Mouse (Mus musculus): ENCODE results near the gene Nfix.
"Not testable (repeated sequence)": the region's sequence is repeated elsewhere in the genome, so short reads cannot be mapped to it uniquely, and the experiment has no call there.

Nfix gene

DNA sequence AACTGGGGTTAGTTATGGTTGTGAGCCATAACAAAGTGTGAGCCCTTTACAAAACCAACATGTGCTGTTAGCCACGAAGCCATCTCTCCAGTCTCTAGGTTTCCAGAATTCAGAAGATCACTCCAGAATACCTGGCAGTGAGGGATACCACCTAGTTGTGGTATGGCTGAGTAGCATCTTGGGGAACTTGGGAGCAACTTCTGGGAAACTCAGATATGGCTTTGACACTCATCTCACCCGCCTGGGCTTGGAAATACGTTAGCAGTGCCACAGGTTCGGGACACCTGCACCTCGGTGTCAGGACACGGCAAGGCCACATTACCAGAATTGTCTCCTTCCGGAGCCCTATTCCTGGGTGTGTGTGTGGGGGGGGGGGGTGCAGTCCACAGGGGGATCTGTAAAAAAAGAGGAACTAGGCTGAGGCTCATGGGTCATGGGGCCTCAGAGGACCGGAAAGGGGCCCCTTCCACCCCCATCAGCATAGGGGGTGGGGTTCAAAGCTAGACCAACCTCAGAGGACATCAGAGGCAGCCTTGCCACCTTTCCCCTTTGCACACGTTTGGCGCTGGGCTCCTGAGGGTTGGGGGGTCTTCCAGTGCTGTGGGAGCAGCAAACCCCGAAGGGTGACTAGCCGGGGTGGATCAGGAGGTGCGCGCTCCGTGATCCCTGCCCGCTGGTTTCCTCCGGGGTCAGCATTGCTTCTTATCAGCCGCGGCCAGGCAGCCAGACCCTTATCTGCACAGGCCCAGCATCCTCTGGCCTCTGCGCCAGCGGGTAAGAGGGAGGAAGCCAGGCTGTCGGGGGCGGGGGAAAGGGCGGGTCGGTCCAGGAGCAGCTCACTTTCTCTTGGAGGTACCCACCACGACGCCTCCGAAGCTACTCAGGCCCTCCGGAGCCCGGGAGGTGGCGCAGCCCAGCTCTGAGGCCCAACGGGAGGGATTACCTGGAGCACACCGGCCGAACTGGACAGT, 98.9 kb downstream of the Nfix start, which contains the start of gene Lyl1:
Lyl1 (plus strand) TSS at position 517 of the 971 bp plus-strand sequence.
- no peak for DNase-seq (ENCODE audit: low read depth, low spot score)

DNA sequence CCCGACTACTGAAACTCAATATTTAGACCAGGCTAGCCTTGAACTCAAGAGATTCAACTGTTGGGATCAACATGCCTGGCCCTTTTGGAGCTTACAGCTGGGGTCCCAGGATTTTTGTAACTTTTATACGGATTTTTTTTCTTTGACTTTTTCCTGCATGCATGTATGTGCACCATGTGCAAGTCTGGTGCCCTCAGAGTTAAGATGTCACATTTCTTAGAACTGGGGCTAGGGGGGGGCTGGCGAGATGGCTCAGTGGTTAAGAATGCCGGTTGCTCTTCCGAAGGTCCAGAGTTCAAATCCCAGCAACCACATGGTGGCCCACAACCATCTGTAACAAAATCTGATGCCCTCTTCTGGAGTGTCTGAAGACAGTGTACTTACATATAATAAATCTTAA, 99.6 kb downstream of the Nfix start:
- DNase-seq (ENCODE audit: low read depth, low spot score): no peak

DNA sequence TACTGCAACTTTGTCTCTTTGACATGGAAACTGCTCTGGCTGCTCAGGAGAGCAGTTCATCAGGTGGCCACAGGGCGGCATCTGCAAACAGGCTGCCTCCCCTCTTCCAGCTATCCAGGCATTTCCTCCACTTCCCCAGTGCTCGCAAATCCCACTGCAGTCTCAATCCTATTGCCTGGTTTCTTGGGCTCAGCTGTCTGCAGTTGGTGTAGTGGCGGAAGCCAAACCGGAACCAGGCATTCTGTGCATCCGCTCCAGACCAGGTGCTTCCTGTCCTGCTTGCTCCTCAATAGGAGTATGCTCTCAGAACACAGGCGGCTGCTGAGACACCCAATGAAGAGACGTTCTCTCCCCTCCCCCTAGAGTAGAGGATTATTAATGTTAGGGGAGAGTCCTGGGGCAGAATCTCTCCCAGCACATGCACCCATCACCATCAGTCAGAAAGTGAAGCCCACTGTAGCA, 100.3 kb downstream of the Nfix start:
- no peak for DNase-seq (ENCODE audit: low read depth, low spot score)

DNA sequence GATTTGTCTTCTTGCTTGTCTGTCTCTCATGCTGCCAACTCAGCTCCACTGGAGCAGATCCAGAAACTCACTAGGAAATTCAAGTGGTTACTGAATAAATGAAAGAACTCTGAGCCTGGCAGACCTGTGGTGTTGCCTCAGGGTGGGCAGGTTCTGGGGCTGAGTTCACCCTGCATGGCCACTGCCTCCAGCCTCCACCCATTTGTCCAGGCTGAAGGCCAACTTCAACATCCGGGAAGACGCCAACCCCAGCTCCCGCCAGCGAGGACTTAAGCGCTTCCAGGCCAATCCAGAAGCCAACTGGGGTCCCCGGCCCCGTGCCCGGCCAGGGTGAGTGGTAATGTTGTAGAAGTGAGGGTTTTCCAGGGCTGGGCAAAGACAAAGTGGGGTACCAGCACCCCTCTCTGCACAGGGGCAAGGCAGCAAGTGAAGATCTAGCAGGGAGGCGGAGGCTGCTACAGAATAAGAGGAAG, 101.2 kb downstream of the Nfix start:
- no peak for DNase-seq (ENCODE audit: low read depth, low spot score)

DNA sequence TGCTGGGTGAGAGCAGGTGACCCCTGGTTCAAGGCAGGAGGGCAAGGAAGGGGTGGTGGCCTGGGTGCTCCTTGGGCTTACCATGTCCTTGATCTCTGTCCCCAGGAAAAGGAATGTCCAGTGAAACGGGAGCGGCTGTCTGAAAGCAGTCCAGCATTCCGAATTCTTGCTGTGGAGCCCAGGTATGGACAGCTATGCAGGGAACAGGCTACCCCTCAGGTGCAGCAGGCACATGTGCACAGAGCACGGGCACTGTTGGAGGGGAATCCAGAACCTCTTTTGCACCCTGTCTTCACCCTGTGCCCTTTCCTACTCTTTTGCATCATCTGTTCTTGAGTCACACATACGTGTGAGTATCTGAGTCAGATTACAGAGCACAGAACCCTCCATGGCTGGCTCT, 101.9 kb downstream of the Nfix start:
- no peak for DNase-seq (ENCODE audit: low read depth, low spot score)

DNA sequence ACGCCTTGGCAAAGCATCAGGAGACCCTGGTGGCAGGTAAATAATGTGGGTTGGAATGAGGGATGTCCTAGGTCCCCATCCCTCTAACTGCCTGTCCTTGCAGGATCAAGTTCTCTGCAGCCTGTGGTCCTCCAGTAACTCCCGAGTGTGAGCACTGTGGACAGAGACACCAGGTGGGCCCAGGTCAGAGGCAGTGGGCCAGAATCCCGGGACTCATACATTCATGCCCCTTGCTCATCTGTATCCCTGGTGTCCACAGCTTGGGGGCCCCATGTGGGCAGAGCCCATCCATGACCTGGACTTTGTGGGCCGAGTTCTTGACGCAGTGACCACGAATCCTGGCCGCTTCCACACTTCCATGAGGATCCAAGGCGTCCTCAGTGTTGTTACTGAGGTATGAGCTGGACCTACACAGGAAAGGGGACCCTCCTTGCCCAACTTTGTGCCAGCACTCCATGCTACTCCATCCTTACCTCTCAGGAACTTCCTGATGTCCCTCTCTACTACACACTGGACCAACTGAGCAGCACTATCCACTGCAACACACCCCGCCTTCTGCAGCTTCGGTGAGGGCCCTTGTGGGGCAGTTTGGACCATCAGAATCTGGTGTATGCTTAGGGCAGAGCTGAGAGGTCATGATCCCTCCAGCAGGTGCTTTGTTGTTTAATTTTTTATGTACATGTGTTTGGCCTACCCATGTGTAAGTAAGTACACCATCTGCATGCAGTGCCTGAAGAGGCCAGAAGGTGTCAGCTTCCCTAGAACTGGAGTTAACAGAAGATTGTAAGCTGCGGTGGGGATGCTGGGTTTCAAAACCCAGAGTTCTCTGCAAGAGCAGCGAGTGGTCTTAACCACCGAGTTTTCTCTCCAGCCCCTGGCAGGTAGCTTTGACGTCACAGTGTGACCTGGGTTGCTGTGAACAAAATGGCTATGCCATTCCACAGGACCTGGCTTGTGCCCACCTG, 102.7 kb downstream of the Nfix start:
- DNase-seq (ENCODE audit: low read depth, low spot score): no peak

DNA sequence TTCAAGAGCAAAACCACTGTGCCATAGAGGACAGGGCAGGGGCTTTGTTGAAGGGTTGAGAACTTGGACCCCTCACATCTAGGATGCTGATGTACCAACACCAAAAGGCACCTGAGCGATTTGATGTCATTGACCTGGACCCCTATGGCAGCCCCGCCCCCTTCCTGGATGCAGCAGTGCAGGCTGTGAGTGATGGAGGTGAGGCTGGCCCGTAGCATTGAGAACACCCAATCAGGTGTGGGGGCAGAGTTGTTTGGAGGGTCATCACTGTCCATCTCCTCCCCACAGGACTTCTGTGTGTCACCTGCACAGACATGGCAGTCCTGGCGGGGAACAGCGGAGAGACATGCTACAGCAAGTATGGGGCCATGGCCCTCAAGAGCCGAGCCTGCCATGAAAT, 105.0 kb downstream of the Nfix start:
- DNase-seq (ENCODE audit: low read depth, low spot score): no peak

DNA sequence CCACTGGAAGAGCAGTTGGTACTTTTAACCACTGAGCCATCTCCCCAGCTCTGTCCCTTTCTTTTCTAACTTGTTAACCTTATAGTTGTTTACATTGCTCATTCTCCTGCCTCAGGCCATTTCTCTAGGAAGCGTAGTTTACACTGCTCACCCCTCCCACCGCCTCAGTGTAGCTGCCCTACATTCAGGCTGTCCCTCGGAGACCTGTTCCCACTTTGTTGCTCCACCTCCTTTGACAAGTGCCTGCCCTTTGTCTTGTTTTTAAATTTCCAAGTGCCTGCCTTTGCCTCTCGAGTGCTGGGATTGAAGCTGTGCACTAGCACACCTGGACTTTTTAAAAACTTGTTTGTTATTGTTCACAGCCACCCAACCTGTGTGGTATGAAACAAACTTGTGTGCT, 106.8 kb downstream of the Nfix start:
- no peak for DNase-seq (ENCODE audit: low read depth, low spot score)

DNA sequence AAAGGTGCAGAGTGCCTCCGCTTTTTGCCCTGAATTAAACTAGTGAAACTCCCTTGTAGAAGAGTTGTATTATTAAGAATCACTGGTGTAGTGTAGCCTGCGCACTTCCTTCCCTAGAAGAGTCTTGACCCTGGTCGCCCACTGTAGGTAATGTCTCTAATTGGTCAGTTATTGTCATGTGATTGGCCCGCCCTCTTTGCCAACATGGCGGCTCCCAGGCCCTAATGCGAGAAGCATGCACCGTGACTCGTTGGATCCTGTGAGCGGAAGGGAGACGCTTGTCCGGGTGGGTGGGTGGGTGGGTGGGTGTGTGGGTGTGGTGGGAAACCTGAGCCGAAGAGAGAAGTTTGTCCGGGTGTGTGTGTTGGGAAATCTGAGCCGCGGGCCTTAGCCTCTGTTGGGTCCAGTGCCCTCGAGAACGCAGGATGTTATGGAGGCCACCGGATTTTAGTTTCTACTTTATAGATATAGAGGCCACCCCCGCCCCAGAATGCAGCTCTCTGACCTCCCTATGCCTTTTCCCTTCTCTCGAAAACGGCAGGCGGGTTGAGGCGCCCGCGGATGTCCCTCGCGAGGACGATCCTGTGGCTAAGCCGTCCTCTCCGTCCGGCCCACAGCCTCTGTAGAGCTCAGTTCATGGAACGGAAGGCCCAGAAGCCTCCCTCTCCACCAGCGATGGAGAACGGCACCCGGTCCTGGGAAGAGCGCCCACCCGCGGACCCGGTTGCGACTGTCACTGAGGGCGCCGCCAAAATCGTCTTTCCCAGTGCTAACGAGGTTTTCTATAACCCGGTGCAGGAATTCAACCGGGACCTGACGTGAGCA, 110.8 kb downstream of the Nfix start:
- peak; percentile 81 for DNase-seq (ENCODE audit: low read depth, low spot score)

DNA sequence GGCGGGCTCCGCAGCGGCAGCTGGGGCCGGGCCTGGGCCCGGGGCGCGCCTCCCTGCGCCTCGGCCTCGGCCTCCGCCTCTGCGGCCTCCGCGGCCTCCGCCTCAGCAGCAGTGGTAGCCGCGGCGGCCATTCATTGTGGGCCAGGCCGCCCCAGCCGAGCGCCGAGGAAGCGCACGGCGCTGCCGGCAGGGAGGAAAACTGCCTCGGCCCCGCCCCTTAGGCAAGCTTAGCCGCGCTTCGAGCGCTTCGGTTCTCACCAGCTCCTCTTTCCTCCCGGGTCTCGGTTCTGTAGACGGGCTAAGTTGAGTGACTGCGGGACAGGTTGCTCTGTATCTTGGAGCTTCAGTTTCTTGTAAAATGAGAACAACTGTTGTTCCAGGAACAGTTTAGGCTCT, 112.4 kb downstream of the Nfix start, which contains the start of gene Nacc1:
Nacc1 (minus strand) TSS at position 158 of the 396 bp plus-strand sequence.
- peak; percentile 82 for DNase-seq (ENCODE audit: low read depth, low spot score)

DNA sequence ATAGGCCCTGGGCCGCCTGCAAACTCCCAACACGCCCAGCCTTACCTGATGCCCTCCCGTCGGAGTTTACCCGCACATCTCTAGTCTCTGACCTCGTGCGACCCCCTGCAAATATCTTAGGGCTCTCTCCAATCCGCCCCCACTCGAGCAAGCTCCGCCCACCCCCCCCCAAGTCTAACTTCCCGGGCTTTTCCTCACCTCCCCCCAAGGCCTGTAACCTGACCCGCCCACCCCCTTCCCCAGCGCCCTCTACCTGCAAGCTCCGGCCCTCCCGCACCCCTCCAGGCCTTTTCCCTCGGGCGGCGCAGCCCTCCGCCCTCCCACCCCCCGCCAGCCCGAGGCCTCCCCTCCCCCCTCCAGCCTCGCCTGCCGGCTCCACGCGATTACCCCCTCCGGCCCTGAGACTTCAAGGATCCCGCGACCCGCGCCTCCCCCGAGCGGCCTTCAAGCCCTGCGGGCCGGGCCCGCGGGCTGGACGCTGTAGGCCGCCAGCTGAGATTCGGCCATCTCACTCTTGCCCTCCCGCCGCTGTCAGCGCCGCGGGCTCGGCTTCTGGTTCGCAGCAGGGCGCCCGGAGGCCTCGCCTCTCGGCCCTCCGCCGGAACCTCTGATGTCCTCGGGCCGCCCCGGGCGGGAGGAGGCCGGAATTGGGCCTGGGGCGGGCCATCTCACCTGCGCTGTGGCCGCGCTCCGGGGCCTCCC, 113.0 kb downstream of the Nfix start:
- DNase-seq (ENCODE audit: low read depth, low spot score): no peak

DNA sequence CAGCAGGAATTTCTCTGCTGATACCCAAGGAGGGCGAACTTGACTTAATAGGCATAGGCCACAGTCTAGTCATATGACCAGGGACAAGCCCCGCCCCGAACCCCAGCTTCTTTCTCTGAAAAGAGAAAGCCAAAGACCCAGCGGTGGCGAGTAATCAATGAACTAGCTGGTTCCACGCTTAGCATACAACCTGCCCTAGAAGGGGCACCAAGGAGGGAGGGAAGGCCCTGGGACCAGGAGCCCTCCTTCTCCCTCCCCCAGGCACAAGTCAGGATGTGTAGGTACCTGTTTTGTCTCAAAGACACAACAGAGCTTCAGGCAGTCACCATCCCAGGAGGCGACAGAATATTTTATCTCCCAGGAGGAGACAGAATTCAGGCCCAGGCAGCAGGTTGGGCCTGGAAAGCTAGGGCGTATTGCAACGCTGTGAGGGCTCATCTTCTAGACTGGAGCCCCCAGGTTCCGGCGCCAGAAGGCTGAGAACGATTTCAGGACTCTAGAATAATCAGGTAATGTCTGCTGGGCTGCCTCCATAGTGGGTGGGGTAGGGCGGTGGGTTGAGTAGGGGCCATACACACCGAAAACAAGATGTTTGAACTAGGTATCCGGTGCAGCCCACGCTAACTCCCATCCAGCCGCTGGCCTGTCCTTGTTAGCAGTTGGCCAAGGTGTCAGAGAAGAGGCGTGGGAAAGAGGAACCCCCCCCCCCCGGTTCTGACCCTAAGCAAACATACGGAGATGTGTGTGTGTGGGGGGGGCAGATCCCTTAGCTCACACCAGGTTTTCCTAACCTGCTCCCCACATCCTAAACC, 113.7 kb downstream of the Nfix start, which contains the start of gene Trmt1:
Trmt1 (plus strand) TSS at position 117 of the 812 bp plus-strand sequence.
- no peak for DNase-seq (ENCODE audit: low read depth, low spot score)

DNA sequence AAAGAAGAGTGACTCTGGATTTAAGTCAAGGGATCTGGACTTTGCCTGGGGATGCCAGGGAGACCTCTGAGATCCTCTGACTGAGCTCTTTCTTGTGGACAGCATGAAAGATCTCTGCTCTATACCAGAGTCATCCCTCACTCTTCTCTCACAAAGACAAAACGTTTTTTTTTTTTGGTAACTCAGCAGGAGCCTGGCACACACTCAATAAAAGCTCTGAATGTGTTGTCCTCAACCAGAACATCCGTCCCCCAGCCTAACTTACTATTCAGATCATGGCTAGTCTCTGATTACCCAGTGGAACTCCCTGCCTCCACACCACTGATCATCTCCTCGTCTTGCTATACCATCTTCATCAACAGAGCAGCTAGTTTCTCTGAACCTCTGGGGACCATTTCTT, 115.6 kb downstream of the Nfix start:
- no peak for DNase-seq (ENCODE audit: low read depth, low spot score)

DNA sequence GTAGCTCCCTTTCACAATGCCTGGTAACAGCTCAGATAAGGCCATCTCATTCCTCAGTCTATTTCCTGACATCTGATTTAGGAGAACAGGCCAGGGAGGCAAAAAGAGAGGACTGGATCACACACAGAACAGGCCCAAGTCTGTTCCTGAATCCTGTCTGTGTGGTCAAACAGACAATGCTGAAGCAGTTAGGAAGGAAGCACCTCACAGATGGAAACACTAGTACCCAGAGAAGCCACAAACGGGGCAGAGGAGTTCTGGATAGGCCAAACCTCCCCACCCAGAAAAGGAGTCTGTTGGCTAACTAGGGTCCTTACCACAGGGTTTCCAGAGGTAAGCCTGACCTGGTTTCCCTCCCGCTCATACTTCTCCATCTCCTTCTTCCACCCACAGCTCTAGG, 117.9 kb downstream of the Nfix start:
- no peak for DNase-seq (ENCODE audit: low read depth, low spot score)

DNA sequence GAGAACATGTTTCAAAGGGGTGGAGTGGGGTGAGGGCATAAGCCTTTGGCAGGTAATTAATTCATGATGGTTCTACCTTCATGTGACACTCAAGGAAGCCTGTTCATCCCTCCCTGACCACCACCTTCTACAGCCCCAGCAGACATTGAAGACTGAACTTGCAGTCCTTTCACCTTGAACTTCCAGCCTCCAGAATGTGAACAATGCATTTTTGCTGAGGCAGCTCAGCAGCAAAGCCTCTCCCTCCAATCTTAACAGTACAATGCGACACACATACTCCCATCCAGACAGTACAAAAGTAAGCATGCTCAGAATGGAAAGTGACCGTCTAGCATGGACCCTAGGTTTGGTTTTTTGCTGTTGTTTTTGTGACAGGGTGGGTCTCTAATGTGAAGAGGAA, 118.7 kb downstream of the Nfix start:
- DNase-seq (ENCODE audit: low read depth, low spot score): no peak

DNA sequence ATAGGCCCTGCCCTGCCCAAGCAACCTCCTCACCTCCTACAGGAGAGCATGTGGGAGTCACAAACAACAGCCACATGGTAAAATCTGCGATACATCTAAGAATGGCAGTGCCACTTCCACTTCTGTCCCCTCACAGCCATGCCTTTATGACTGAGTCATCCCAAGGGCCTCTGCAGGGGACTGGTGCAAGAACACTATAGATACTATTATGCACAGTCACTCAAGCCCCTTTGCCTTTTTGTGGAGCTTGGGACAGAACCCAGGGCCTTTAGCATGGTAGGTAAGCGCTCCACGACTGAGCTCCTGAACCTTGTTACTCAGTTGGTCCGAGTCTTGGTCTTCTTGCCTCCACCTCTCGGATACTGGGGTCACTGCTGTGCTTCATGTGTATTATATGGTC, 122.8 kb downstream of the Nfix start:
- DNase-seq (ENCODE audit: low read depth, low spot score): no peak

DNA sequence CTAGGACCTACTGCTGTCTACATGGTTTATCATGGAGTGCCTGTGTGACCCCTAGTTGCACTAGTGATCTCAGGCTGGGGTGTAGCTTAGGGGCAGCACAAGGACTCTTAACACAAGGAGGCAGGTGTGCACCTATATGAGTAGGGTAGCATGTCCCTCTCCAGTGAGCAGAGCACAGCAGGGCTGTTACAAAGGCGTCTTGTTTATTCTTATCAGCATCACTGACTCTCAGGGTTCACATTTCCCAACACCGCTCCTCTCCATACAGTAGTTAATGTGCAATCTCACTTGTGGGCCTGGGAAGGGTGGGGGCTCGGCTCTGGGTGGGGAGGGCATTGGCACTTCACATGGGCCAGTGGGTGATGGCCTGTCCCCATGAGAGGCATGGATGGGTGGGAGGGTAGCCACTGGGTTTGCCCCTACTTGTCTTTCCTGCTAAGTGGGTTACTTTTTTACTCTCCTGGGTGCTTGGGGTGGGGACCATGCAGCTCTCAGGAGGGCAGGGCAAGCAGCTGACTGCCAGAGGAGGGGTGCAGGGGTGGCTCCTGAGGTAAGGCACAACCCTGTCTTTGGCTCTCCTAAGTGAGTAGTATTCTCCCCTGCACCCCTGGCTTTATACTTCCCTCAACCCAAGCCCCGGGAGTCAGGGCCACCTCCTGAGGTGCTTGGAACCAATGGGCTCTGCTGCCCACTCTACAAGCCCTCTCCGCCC, 129.7 kb downstream of the Nfix start:
- DNase-seq (ENCODE audit: low read depth, low spot score): not testable (repeated sequence)

DNA sequence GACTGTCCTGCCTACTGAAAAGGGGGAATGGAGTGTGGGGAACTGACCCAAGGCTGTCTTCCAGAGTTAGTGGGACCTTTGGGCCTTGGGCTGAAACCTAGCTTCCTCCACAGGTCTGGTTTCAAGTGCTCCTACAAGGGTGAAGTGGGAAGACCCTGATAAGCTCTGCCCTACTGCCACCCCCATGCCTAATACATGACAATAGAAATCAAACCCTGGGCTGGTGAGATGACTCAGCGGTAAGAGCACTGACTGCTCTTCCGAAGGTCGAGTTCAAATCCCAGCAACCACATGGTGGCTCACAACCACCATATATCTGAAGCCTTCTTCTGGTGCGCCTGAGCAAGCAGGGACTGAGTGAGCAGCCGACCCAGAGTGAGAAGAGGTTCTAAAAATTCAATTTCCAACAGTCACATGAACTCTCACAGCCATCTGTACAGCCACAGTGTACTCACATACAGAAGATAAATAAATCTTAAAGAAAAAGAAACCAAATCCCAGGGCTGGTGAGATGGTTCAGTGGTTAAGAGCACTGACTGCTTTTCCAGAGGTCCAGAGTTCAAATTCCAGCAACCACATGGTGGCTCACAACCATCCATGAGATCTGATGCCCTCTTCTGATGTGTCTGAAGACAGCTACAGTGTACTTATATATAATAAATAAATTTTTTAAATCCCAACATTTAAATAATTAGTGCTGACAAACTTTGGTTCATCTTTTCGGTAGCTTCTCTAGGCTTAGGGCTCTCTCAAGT, 131.2 kb downstream of the Nfix start:
- DNase-seq (ENCODE audit: low read depth, low spot score): no peak
